Mouse (Mus musculus): Measurements from ENCODE around the gene Gm20458. TPM values are rescaled to one million over a fixed set of nuclear protein-coding genes. Genes with fewer than 3 reads are reported as not detected.

The Gm20458 gene
- total RNA-seq, 2 experiments from 2014 or later, result 12.7 to 18.8 TPM

- DNase-seq (ENCODE audit: low spot score in 2 of 2), result peak; percentile 84 to 90
Measured at GRCm38 (mm10) chr2:164496847-164497690, 36.3 kb downstream of the Gm20458 start, which contains the start of gene Pigt. Pigt (plus strand) TSS chr2:164497520.

GRCm38 (mm10) chr2:164497691-164498268 lies 37.0 kb downstream of the Gm20458 start:
- no peak for DNase-seq (ENCODE audit: low spot score in 2 of 2)

- DNase-seq (ENCODE audit: low spot score in 2 of 2), result no peak
Measured at GRCm38 (mm10) chr2:164499317-164499716, 38.5 kb downstream of the Gm20458 start.

DNA sequence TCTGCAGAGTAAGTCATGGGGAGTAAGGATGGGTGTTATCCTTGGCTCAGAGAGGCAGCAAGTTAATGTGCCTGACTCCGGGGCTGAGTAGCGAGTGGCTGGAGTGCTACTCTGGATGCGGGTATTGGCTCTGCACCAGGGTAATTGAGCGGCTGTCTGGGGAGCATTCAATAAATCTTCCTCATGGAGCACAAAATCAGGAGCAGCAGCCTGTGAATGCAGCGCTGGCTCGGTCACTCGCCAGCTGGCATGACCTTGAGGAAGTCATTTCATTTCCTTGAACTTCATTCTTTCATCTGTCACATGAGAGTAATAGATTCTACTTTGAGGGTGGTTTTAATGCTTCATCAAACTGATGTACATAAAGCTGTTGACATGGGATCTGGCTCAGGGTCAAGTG lies 39.7 kb downstream of the Gm20458 start:
- DNase-seq (ENCODE audit: low spot score in 2 of 2), result no peak

GRCm38 (mm10) chr2:164504919-164505318 lies 44.2 kb downstream of the Gm20458 start:
- DNase-seq (ENCODE audit: low spot score in 2 of 2), result no peak

- no peak for DNase-seq (ENCODE audit: low spot score in 2 of 2)
Measured at GRCm38 (mm10) chr2:164505619-164506347, 45.0 kb downstream of the Gm20458 start.

- DNase-seq (ENCODE audit: low spot score in 2 of 2), result no peak
Measured at GRCm38 (mm10) chr2:164507811-164508210, 47.0 kb downstream of the Gm20458 start.

DNA sequence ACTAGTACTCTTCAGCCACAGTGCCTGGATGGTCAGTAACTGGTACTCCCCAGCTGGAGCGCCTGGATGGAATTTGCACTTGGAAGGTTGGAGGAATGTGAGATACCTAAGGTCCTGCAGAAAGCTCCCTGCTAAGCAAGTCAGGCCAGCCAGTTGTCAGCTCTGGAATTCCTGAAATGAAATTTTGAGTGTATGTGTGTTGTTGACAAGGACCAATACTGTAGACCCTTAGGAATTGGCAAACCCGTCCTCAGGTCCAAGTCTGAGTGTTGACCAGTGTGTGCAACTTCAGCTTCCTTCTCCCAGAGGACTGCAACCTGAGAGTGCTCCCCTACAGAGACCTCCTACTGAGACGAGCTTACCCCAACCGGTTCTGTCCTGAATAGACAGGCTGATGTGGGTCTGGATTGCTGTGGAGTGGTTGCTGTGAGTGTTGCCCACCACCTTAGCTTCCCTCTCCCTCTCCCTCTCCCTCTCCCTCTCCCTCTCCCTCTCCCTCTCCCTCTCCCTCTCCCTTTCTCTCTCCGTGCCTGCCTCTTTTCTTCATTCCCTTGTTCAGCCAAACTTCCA lies 49.9 kb downstream of the Gm20458 start:
- no peak for DNase-seq (ENCODE audit: low spot score in 2 of 2)

DNA sequence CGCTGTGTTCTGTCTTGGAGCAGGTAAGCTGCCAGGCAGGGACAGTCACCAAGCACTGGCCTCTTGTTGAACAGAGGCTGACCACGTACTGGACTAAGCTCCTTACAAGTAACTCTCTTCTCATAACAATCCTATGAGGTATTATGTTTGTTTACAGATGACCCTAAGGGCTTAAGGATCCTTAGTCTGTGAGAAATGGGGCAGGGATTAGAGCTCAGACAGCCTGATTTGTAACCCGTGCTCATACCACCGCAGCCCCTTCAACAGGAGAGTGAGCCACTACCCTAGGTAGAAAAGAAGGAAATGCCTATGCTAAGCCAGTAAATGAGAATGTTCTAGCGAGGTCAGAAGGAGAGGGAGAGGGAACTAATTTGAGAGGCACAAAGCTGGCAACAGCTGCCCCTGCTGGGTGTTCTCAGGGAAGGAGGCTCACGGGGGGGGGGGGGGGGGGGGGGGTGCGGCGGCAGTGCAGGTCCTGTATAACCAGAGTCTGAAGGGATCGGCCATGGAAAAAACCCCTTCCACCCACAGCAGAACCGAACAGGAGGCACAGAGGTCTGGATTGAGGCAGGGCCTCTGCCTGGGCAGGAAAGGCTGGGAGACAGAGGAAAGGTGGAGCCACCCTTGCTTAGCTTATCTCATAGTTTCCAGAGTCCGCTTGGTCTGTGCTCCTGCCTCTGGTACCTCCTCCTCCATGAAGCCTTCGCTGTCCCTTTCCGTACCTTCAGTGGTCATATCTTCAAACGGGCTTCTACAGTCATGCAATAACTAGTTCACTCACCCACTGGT lies 51.5 kb downstream of the Gm20458 start:
- no peak for DNase-seq (ENCODE audit: low spot score in 2 of 2)

GRCm38 (mm10) chr2:164513389-164513788 lies 52.6 kb downstream of the Gm20458 start:
- no peak for DNase-seq (ENCODE audit: low spot score in 2 of 2)

- DNase-seq (ENCODE audit: low spot score in 2 of 2), result no peak
Measured at GRCm38 (mm10) chr2:164514916-164515315, 54.1 kb downstream of the Gm20458 start.

DNA sequence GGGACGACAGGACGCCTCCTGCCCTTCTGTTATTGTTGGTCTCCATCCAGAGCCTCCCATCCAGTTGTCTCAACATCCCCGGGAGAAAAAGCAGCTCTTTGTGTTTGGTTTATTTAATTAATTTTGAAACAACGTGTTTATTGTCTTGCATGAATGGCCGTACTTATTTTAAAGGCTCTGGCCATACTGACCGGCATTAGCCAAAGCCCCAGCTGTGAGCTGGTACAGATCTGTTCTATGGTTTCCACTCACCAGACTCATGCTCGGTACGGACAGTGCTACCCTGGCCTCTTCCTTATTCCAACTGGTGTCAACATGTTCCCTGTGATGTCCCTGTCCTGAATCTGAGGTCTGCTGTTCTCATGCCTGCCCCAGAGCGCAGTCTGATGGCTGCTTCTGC lies 55.1 kb downstream of the Gm20458 start:
- DNase-seq (ENCODE audit: low spot score in 2 of 2), result no peak

GRCm38 (mm10) chr2:164516592-164516991 lies 55.8 kb downstream of the Gm20458 start:
- no peak for DNase-seq (ENCODE audit: low spot score in 2 of 2)

DNA sequence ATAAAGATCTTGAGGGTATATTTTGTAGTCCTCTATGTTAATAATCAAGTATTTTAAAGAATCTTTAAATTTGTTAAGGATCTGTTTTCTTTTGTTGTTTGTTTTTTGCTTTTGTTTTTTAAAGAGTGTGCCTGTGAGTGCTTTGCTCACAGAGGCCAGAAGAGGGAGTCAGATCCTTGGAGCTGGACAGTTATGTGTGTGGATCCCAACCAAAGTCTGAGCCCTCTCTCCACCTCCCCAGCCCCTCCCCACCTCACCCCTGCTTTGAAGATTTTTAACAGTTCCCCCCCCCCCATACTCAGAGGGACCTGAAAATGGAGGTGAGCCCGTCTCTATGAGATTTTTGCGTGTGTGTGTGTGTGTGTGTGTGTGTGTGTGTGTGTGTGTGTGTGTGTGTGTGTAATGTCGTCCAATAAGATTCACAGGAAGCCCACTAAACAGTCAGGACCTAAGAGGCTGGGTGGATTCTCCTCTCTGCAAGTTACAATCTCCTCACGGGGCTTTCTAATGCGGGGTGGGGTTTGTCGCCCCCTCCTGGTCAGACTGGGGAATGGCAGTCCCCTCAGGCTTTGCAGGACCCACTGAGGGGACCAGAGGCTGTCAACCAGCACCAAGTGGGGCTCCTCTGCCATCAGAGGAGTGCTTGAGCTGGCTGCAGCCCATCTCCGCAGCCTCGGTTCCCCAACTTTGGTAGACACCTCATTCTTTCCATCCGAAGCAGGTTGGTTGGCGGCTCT lies 56.9 kb downstream of the Gm20458 start:
- peak; percentile 35 to 58 for DNase-seq (ENCODE audit: low spot score in 2 of 2)

DNA sequence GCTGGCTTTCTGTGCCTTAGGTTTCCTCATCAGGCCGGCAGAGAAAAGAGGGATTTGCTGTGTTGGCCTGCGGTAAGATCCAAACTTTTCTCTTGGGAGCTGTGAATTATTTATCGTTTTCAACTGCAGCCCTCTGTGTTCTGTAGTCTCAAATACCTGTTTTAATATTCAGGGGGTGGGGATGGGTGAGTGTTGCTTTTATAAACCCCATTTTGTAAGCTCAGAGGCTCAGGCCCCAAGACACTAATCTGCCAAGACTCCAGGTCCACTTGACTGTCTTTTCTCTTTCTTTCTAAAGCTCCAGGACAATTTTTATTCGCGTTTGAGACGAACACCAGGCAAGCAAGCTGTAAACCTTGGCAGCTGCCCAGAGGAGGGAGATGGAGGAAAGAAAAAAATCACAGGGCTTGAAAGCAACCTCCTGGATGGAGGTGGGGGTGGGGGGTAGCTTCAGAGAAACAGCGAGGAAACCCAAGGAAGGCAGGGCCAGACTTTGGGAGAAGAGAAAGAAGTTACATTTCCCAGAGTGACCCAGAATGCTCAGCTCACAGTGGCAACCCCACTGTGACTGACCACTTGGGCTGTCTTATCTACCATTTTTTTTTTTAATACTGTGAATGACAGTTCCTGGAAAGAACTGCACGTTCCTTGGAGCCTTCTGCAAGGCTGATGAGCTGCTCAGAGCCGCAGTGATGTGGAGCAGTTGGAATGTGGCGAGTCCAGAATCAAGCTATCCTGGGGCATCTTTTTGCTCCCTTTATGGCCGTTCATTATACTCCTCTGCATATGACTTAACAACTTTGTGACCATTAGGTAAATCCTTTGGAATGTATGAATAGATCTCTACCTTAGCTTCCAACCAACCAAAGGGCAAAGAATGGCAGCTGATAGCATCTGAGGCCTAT lies 57.8 kb downstream of the Gm20458 start:
- DNase-seq (ENCODE audit: low spot score in 2 of 2), result no peak

- DNase-seq (ENCODE audit: low spot score in 2 of 2), result no peak
Measured at GRCm38 (mm10) chr2:164519171-164519526, 58.4 kb downstream of the Gm20458 start.

GRCm38 (mm10) chr2:164520782-164521181 lies 60.0 kb downstream of the Gm20458 start:
- no peak for DNase-seq (ENCODE audit: low spot score in 2 of 2)

GRCm38 (mm10) chr2:164521841-164522240 lies 61.1 kb downstream of the Gm20458 start:
- no peak for DNase-seq (ENCODE audit: low spot score in 2 of 2)

DNA sequence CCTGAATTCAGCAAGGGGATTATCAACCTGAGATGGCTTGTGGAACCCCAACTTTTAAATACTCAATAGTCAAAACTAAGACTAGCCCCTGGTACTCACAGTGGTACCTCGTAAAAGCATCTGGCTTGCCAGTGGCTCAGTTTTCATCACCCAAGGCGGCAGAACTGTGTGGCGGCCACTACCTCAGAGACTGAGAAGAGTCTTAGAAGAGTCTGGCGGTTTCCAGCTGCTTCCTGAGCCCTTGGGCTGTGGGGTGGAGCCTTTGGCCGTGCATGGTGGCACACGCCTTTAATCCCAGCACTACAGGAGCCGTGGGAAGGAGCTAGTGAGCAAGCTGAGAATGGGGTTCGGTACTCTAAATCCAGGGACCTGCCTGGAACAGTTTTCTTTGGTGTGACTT lies 61.5 kb downstream of the Gm20458 start:
- DNase-seq (ENCODE audit: low spot score in 2 of 2), result no peak

Measured in layer of hippocampus, postnatal 14 days (tissue).